Mouse (Mus musculus) kidney, adult 2 months (tissue): Measurements from ENCODE around the gene Kif21b.

Source experiments
- CTCF ChIP-seq: fragments of 200-500 bp; conservative IDR thresholded peaks from 2 replicates; pipeline ENCODE4 v1.5.1; 2011; ENCODE audit warnings: low read depth, mild to moderate bottlenecking, control low read depth, low read length, moderate library complexity, mixed read lengths; ENCODE audit not compliant: insufficient read depth, insufficient read length
- POLR2A ChIP-seq: fragments of 200-500 bp; IDR thresholded peaks from one replicate; pipeline ENCODE4 v1.6.1; 2011; ENCODE audit warnings: low read depth, low read length, control low read depth

- no peak for TF ChIP-seq CTCF
- TF ChIP-seq POLR2A: no peak
Observed at GRCm38 (mm10) chr1:136127856-136128255, 3.3 kb upstream of the Kif21b start.
